Mouse (Mus musculus) thymus, adult 2 months (tissue): Measurements from ENCODE around the gene Ntrk3. TPM values are rescaled to one million over a fixed set of nuclear protein-coding genes. Genes with fewer than 3 reads are reported as not detected.

Experiments used
- DNase-seq: peaks from one replicate; pipeline ENCODE4 v3.0.0; 2021
- H3K27ac ChIP-seq: fragments of 200-500 bp; 2 replicates; pipeline ENCODE4 v1.5.1; 2012; ENCODE audit warnings: low read length, control low read depth; ENCODE audit not compliant: control insufficient read depth, insufficient read depth
- H3K27me3 ChIP-seq: fragments of 200-500 bp; 2 replicates; pipeline ENCODE4 v1.6.1; 2012; ENCODE audit warnings: mild to moderate bottlenecking, low read length, moderate library complexity, mixed read lengths; ENCODE audit not compliant: control insufficient read depth, insufficient read depth
- H3K36me3 ChIP-seq: fragments of 200-500 bp; 2 replicates; pipeline ENCODE4 v1.6.1; 2012; ENCODE audit warnings: mild to moderate bottlenecking, low read length, moderate library complexity; ENCODE audit not compliant: control insufficient read depth, insufficient read depth
- H3K4me1 ChIP-seq: fragments of 200-500 bp; replicated peaks from 2 replicates; pipeline ENCODE4 v1.6.1; 2012; ENCODE audit warnings: low read length; ENCODE audit not compliant: control insufficient read depth, insufficient read depth
- H3K4me3 ChIP-seq: fragments of 200-500 bp; 2 replicates; pipeline ENCODE4 v1.5.1; 2012; ENCODE audit warnings: mild to moderate bottlenecking, low read length, control low read depth, moderate library complexity; ENCODE audit not compliant: control insufficient read depth, insufficient read depth
- CTCF ChIP-seq: fragments of 200-500 bp; IDR thresholded peaks from 2 replicates; pipeline ENCODE4 v1.5.1; 2012; ENCODE audit warnings: mild to moderate bottlenecking, control low read depth, low read length, moderate library complexity, borderline replicate concordance; ENCODE audit not compliant: control insufficient read depth, poor library complexity, insufficient read depth; ENCODE audit errors: extremely low read depth
- POLR2A ChIP-seq: fragments of 200-500 bp; IDR thresholded peaks from 2 replicates; pipeline ENCODE4 v1.6.1; 2012; ENCODE audit warnings: mild to moderate bottlenecking, low read length, control low read depth, moderate library complexity; ENCODE audit not compliant: control insufficient read depth, poor library complexity, insufficient read depth; ENCODE audit errors: extremely low read depth
- WGBS: fragments of 180-500 bp; shearing (Covaris S2); methylation state at CpG from one replicate; pipeline ENCODE4 v1.1.7; 2018; 5-methylcytosine and 5-hydroxymethylcytosine counted together
- polyA plus RNA-seq: library from polyadenylated mRNA; depleted of rRNA; stranded (reverse); fragments of >200 nt; gene quantifications from 2 replicates; pipeline ENCODE4 v1.2.3, GENCODE M21; 2012

Gene Ntrk3
- polyA plus RNA-seq, 1 experiment = 54.7 TPM

GRCm38 (mm10) chr7:78497819-78498218 lies 240.0 kb downstream of the Ntrk3 start:
- no peaks in the 10 kb centered on the region for H3K4me1 ChIP-seq
- H3K27ac ChIP-seq = no peak overlapping the region
- H3K27me3 ChIP-seq = no peaks in the 10 kb centered on the region
- no peak overlapping the region for H3K4me3 ChIP-seq
- no peak for TF ChIP-seq CTCF
- DNase-seq = no peak
- 54% methylated on average over 7 of the region's 7 CpGs for whole genome bisulfite sequencing
- no peaks in the 10 kb centered on the region for H3K36me3 ChIP-seq

- Histone ChIP-seq H3K27me3 (no peaks in the 10 kb centered on the region), H3K4me1 (no peaks in the 10 kb centered on the region), H3K36me3 (no peaks in the 10 kb centered on the region), H3K4me3 (no peak overlapping the region), H3K27ac (no peak overlapping the region)
- 95% methylated on average over 7 of the region's 7 CpGs for WGBS
- TF ChIP-seq POLR2A (no peak), CTCF (no peak)
- no peak for DNase-seq
Observed at GRCm38 (mm10) chr7:78493591-78493990, 244.2 kb downstream of the Ntrk3 start.

- WGBS = 73% methylated on average over 7 of the region's 7 CpGs
- Histone ChIP-seq H3K4me3 (no peak overlapping the region), H3K27ac (no peak overlapping the region), H3K36me3 (no peaks in the 10 kb centered on the region), H3K4me1 (no peaks in the 10 kb centered on the region), H3K27me3 (no peaks in the 10 kb centered on the region)
- no peak for DNase-seq
- TF ChIP-seq POLR2A = no peak
- TF ChIP-seq CTCF = no peak
Observed at GRCm38 (mm10) chr7:78491176-78491575, 246.6 kb downstream of the Ntrk3 start.

- Histone ChIP-seq H3K36me3 (no peaks in the 10 kb centered on the region), H3K27me3 (no peaks in the 10 kb centered on the region), H3K4me3 (no peak overlapping the region), H3K27ac (no peak overlapping the region), H3K4me1 (no peaks in the 10 kb centered on the region)
- TF ChIP-seq CTCF (no peak), POLR2A (no peak)
- WGBS = 85% methylated on average over 2 of the region's 2 CpGs
- no peak for DNase-seq
Observed at GRCm38 (mm10) chr7:78484290-78484689, 253.5 kb downstream of the Ntrk3 start.

GRCm38 (mm10) chr7:78483729-78484128 lies 254.1 kb downstream of the Ntrk3 start:
- 95% methylated on average over 3 of the region's 3 CpGs for WGBS
- DNase-seq = no peak
- TF ChIP-seq CTCF (no peak), POLR2A (no peak)
- Histone ChIP-seq H3K4me1 (no peaks in the 10 kb centered on the region), H3K27ac (no peak overlapping the region), H3K27me3 (no peaks in the 10 kb centered on the region), H3K4me3 (no peak overlapping the region), H3K36me3 (no peaks in the 10 kb centered on the region)

- WGBS = 92% methylated on average over 2 of the region's 2 CpGs
- H3K27me3 ChIP-seq = no peaks in the 10 kb centered on the region
- H3K4me3 ChIP-seq = no peak overlapping the region
- H3K27ac ChIP-seq = no peak overlapping the region
- no peaks in the 10 kb centered on the region for H3K36me3 ChIP-seq
- no peak for DNase-seq
- TF ChIP-seq POLR2A (no peak), CTCF (no peak)
- H3K4me1 ChIP-seq = no peaks in the 10 kb centered on the region
Observed at GRCm38 (mm10) chr7:78483061-78483460, 254.8 kb downstream of the Ntrk3 start.

- Histone ChIP-seq H3K27ac (no peak overlapping the region), H3K27me3 (no peaks in the 10 kb centered on the region), H3K36me3 (no peaks in the 10 kb centered on the region), H3K4me1 (no peaks in the 10 kb centered on the region), H3K4me3 (no peak overlapping the region)
- no peak for DNase-seq
- TF ChIP-seq CTCF = no peak
- TF ChIP-seq POLR2A = no peak
- 91% methylated on average over 2 of the region's 2 CpGs for WGBS
Observed at GRCm38 (mm10) chr7:78478881-78479280, 258.9 kb downstream of the Ntrk3 start.

- 82% methylated on average over 4 of the region's 4 CpGs for WGBS
- Histone ChIP-seq H3K4me1 (no peaks in the 10 kb centered on the region), H3K4me3 (no peak overlapping the region), H3K27ac (no peak overlapping the region), H3K36me3 (no peaks in the 10 kb centered on the region), H3K27me3 (no peaks in the 10 kb centered on the region)
- DNase-seq = no peak
- TF ChIP-seq CTCF (no peak), POLR2A (no peak)
Observed at GRCm38 (mm10) chr7:78471755-78472154, 266.1 kb downstream of the Ntrk3 start.
